Mouse (Mus musculus): Measurements from ENCODE around the gene Ogfod2. TPM values are rescaled to one million over a fixed set of nuclear protein-coding genes. Genes with fewer than 3 reads are reported as not detected.
A peak's percentile ranks its signal among the peaks of the same experiment; 100 is the strongest.

Gene Ogfod2
- total RNA-seq (2021), result 10 to 100 TPM; 37.3 to 37.8 TPM

DNA sequence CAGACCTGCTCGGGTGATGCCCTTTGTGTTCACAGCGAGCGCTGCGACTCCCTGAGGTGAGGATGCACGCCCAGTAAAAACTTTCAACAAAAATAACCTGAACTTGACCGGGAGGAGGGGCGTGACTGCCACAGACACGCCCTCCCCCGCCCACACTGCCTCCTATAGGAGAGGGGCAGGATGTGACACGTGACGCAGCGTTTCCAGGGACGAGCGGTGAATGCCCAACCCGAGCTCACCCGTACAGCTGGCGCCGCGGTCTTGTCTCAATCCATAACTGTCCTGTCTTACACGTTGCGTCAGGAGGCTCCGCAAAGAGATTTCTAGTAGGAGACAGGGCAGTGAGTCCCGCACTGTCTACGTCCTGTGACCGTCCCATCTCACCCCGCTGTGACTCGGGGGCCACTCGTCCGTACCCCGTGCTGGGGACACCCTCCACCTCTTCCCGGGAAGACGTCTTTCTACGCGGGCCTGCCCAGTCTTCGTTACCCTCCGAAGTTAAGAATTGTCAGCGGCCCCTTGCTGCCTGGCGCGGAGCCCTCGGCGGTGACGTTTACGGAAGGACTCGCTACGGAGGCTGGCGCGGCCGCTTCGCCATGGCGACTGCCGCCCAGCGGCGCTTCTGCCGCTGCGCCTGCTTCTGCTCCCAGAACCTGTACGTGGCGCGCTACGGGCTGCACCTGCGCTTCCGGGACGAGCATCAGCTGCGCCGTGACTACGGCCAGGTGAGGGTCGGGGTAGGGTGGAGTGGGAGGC is at the start of gene Ogfod2:
Ogfod2 (plus strand) TSS at position 556 of the 756 bp plus-strand sequence.
- DNase-seq (ENCODE audit: low spot score in 2 of 2), result peak; percentile 91 to 93

DNA sequence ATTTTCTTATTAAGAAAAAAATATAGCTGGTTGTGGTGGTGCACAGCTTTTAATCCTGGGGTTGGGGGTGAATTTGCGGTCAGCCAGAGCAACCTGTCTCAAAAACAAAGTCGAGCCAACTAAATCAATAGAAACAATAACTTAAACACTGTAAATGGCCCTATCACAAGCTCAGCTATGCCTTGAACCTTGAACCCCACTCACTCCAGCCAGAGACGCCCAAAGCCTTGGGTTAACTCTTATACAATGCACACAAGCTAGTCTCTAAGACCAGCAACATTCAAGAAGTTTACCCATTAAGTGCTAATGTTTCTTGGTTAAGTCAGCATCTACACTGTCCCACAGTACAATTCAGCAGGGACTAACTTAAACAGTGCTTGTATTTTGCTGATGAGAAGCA is 42.4 kb upstream of the Ogfod2 start:
- intact Hi-C loops (cut with DNase I), result no loop called here
- no peak for DNase-seq (ENCODE audit: low spot score in 2 of 2)

More for the DNA sequence above, at the start of gene Ogfod2:
- intact Hi-C loops (cut with DNase I), result no loop called here

DNA sequence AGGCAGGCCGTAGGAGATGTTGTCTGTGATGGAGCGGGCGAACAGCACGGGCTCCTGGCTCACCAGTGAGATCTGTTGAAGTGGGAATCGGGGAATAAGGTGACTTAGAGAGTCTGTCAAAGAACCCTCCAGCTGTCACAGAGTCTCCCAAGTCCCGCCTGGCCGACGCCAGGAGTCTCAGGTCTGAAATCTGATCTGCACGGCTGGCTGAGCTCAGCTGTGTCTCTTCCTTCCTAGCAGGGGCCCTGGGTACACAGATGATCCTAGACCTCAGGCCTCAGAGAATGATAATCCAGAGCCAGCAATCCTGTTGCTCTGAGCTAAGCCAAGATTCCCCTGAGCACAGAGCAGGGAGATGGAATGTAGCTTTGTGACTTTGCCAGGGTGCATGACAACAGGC is 38.4 kb upstream of the Ogfod2 start:
- DNase-seq (ENCODE audit: low spot score in 2 of 2), result no peak
- intact Hi-C loops (cut with DNase I), result no loop called here

DNA sequence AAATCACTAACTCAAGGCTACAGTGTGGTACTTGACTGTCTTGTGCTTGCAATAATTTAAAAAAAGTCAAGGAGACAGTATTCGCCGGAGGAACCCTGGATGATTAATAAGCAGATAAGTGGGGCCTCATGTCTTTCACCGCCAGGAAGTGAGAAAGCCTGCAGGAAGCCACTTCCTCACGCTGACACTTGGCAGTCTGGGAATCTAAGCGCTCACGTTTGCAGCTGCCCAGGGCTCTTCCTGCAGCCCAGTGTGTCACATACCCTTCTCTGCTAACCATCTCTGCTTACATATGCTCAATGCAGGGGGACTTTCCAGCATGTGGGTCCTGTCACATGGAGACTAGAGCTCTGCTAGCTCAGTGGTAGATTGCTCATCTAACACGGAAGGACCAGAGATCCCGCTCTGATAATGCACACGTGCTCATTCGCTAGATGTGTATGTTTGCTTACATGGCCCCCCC is 37.2 kb upstream of the Ogfod2 start:
- intact Hi-C loops (cut with DNase I), result no loop called here
- DNase-seq (ENCODE audit: low spot score in 2 of 2), result no peak

DNA sequence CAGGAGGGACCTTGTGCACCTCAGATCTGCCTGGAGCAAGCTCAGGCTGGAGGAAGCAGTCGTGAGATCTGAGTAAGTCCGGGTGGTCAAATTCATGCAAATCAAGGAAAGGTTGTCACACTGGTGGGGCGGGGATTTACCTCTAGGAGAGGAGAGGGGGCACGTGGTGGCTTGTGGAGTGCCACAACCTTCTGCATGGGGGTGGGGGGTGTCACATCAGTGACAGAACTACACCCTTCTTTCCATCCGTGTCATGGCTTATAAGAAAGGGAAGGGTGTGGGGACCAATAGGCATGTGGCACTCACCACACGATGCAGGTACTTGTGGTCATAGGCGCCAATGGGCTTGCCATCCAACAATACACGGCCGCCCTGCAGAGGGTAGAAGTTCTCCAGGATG is 36.4 kb upstream of the Ogfod2 start:
- no peak for DNase-seq (ENCODE audit: low spot score in 2 of 2)
- intact Hi-C loops (cut with DNase I), result no loop called here

DNA sequence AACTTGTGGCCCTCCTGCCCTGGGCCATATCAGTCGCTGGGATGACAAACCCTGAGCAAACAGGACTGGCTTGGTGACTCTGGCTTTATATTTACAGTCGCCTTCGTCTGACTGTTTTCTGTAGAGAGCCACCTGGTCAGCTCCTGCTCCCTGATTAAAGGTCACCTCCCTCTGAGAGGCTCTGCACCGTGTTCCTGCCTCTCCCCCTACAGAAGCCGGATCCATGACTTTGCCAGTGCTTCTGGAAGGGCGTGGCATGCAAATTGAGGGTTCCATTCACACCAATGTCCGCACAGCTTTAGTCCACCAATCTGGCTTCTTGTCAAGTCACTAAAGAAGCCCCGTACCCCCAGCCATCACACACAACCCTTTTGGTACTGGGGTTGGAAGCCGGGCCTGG is 35.5 kb upstream of the Ogfod2 start:
- DNase-seq (ENCODE audit: low spot score in 2 of 2), result no peak
- intact Hi-C loops (cut with DNase I), result no loop called here

DNA sequence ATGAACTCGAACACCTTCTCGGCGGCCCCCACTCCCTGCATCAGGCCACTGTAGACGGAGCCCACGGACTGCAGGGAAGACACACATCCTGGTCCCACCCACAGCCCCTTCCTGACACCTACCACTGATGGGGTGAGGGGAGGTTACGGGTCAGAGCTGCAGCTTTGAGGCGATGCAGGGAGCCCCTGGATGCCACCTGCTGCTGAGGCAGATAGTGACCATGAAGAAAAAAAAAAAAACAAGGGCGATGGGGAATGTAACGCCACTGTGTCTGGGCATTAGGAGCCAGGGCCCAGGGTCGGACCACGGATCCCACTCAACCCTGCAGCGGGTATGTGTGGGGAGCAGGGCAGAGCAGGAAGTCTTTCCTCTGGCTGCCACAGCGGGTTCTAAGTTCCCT is 34.9 kb upstream of the Ogfod2 start:
- intact Hi-C loops (cut with DNase I), result no loop called here
- no peak for DNase-seq (ENCODE audit: low spot score in 2 of 2)

DNA sequence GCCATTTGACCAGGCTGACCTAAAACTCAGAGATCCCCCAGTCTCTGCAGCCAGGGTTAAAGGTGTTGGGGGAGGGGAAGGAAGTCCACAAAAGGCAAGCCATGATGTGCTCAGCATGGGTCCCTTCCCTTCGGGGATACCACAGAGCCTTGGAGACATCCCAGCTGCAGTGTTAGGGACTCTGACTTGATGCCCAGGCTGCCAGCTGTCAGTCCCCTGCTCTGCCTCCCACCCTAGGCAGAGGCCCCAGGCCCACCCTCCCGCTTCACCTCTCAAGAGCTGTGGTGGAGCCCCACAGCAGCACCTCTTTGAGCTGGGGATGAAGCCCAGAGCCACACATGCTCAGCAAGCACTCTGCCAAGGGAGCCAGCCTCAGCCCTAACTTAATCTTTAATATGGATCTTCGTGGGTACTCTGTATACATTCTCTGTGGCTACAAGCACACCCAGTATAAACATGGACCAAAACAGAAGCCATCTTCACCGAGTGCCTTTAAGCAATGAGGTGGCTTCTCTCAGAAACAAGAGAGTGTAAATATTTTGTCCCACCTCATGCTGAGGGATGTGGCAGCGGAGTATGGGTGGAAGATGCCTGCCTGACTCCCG is 34.1 kb upstream of the Ogfod2 start:
- intact Hi-C loops (cut with DNase I), result no loop called here

DNA sequence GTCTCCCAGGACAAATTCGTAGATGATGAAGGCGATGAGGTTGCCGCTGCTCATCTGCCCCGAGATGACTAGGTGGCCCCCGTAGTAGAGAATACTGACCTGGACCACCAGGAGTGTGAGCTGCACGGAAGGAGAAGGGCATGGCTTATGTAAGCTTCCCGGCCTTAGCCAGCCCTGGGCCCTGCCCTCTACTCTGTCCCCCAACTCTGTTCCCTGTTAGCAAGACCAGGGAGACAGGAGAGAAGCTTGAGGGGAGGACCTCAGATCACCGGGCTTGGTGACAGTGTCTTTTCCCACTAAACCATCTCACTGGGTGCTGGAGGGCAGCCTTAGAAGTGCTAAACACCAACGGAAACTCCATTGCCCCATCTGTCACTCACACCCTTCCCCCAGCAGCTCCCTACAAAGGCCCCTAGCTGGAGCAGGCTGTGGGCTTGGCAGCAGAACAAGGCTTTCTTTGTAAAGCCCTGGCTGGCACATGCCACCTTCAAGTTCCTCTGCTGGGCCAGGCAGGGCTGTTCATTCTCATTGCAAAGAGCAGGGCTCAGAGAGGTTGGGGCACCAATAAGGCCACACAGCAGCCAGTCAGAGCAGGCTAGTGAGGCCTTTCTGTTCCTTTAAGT is 33.2 kb upstream of the Ogfod2 start:
- intact Hi-C loops (cut with DNase I), result no loop called here
- DNase-seq (ENCODE audit: low spot score in 2 of 2), result peak; percentile 51 to 58

More for the DNA sequence above, 34.1 kb upstream of the Ogfod2 start:
- DNase-seq (ENCODE audit: low spot score in 2 of 2), result no peak

DNA sequence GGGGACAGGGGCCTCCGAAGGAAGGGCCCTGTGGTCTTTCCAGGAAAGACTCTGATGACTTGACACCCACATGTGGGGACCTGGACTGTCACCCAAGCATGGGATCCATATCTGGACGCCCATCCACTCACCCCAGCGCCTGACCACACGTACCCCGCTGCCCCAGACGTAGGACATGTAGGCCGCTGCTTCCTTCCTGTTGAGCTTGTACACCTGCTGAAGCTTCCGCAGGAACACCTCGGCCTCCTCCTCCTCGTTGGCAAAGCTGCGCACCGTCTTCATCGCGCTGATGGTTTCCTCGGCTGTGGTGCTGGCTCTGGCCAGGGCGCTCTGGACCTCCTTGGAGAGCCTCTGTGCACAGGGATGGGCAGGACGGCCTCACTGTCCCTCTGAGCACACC is 32.2 kb upstream of the Ogfod2 start:
- intact Hi-C loops (cut with DNase I), result no loop called here

DNA sequence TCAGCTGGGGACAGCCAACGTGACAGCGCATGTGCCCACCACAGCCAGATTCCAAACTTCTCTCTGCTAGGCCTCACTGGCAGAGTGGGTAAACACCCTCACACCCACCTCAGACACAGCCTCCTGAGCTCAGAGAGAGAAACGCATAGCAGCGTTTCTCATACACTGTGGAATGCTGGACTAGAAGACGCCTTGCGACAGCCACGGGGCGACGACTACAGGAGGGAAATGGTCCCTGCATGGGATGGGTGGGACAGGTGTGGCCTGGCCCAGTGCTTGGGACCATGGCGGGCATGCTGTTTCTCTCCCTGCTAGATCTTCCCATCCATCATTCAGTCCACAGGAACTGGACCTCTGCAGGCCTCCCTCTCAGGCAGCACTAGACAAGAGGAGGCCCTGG is 29.6 kb upstream of the Ogfod2 start:
- intact Hi-C loops (cut with DNase I), result no loop called here
- no peak for DNase-seq (ENCODE audit: low spot score in 2 of 2)

More for the DNA sequence above, 32.2 kb upstream of the Ogfod2 start:
- no peak for DNase-seq (ENCODE audit: low spot score in 2 of 2)

DNA sequence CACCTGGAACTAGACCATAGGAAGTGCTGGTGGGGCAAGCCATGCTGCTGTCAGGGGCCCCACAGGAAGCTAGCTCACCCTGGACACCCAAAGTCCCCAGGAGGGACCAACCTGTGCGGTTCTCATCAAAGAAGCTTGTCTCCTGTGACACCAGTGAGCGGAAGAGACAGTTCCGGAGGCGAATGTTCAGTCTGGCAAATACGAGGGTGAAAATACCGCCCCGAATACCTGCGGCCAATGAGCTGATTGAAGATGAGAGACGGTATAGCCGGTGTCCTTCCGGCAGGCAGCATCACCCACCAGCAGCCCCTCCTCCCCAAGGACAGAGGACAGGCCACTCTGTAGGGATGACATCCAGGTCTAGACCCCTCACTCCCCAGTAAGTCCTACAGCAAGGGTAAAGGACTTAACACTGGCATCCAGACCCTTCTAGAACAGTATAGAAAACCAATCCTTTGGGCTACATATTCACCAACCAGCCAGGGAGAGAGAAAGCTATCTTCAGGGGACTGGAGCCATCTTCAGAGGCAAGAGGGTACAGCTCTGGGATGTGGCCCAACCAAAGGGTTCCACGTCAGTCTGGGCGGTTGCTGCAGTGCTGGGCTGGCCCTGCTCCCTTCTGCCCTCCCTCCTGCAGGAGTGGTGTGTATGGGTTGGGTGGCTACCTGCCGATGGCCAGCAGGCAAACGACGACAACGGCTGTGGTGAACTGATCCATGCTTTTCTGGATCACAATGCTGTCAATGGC is 29.0 kb upstream of the Ogfod2 start:
- DNase-seq (ENCODE audit: low spot score in 2 of 2), result no peak
- intact Hi-C loops (cut with DNase I), result no loop called here

DNA sequence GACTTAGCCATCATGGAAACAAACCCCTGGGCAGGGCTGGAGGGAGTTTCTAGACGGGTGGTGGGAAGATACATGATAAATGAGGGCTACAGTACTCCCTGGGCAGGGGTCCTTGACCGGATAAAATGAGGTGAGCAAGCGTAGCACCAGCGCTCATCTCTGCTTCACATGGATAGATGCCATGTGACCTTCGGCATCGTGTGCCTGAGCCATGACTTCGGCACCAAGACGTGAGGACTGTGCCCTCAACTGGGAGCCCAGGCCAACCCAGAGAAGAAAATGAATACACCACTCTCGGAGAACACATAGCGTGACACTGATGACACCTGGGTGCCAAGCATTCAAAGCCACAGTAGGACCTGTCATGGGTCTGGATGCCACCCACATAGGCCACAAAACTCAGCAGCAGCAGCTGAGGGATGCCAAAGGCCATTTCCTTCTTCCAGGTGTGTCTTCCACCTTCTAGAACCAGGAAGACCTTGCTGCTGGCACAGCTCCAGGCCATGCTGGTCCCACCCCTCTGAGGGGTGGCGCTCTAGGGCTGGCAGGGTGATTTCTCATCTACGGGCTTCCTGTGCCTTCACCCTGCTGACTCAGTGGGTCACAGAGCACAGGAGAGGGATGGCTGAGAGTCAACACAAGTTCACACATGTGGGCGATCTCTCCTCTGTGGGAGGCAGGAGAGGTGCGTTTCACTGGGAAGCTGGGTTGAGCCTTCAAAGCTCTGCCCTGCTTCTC is 28.1 kb upstream of the Ogfod2 start:
- intact Hi-C loops (cut with DNase I), result loop anchor here (2.0 kb wide), 1 partner anchor 137 kb away; no protein-coding TSS in a partner anchor

DNA sequence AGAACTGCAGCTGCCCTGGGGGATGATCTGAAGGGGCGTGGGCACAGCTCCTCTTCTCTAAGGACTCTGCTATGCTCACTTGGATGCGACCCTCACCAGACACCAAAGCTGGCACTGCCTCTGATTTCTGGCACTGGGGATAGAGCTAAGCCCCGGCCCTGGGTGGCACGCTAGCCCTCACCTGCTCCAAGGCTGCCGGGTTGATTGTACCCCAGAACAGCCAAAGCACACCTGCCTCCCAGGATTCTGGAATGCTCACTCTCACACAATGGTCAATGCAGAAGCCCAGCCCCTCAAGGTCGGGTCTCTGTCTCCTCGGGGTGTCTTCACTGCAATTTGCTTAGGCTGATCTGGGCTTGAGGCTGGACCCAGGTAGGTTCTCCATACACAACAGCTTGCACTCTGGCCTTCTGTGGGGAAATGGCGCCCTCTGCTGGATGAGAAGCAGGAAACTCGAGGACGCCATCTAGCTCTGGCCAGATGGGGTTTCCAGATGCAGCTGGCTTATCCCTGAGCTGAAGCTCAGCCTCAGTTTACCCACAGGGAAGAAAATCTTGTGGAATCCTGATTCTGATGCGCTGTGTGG is 27.4 kb upstream of the Ogfod2 start:
- peak; percentile 79 to 81 for DNase-seq (ENCODE audit: low spot score in 2 of 2)
- intact Hi-C loops (cut with DNase I), result loop anchor here (1.0 to 5.0 kb wide), 3 partner anchors 42 to 138 kb away; no protein-coding TSS in a partner anchor

More for the DNA sequence above, 28.1 kb upstream of the Ogfod2 start:
- no peak for DNase-seq (ENCODE audit: low spot score in 2 of 2)

DNA sequence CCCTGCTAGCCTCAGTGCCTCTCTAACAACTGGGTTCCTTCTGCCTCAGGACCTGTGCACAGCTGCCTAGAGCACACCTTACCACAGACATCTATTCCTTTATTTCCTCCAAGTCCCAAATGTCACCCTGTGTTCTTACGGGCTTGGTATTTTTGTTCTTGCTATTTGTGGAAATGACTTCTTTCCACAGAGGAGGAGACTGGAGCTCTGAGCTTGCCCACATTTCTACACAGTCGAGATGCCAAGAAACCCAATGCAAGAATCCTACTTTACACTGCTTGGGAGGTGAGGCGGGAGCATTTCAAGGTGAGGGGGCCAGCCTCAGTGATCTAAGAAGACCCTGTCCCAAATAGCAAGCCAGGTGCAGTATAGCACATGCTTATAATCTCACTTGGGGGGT is 26.6 kb upstream of the Ogfod2 start:
- no peak for DNase-seq (ENCODE audit: low spot score in 2 of 2)

DNA sequence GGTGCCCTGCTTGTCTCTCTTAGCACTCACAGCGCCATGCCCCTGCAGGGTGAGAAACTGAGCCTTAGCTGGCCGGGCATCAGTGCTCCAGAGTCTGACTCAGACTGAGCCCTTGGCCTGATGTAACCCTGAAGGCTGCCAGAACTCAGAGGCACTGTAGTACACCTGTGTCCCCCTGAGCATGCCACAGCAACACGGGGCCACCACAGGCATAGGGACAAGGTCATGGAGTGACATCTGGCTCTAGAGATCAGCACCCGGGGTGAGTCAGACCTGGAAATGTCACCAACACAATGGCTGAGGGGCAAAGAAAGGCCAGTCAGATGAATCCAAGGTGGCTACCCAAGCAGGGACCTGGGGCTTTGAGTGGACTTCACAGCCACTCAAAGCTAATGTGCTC is 25.2 kb upstream of the Ogfod2 start:
- intact Hi-C loops (cut with DNase I), result loop anchor here (5.0 kb wide), 1 partner anchor 45 kb away; no protein-coding TSS in a partner anchor
- DNase-seq (ENCODE audit: low spot score in 2 of 2), result no peak

More for the DNA sequence above, 26.6 kb upstream of the Ogfod2 start:
- intact Hi-C loops (cut with DNase I), result loop anchor here (1.0 to 5.0 kb wide), 3 partner anchors 43 to 139 kb away; no protein-coding TSS in a partner anchor

DNA sequence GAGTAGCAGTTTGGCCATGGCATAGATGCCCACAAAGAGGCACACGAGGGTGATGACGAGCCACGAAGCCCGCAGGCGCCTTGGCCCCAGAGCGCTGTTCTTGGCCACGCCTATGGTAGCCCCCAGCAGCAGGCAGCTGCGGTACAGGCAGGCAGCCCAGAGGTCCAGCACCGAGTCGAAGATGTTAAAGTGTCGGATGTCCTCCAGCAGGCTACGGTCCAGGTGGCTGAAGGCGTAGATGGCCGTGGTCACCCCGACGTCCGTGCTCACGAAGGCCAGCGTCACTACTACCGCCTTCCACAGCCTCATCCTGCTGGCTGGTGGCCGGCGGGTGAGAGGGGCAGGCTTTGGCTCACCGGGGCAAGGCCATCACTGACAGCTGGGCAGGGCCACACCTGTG is 22.2 kb upstream of the Ogfod2 start:
- no peak for DNase-seq (ENCODE audit: low spot score in 2 of 2)
- intact Hi-C loops (cut with DNase I), result loop anchor here (5.0 kb wide), 1 partner anchor 48 kb away; no protein-coding TSS in a partner anchor

DNA sequence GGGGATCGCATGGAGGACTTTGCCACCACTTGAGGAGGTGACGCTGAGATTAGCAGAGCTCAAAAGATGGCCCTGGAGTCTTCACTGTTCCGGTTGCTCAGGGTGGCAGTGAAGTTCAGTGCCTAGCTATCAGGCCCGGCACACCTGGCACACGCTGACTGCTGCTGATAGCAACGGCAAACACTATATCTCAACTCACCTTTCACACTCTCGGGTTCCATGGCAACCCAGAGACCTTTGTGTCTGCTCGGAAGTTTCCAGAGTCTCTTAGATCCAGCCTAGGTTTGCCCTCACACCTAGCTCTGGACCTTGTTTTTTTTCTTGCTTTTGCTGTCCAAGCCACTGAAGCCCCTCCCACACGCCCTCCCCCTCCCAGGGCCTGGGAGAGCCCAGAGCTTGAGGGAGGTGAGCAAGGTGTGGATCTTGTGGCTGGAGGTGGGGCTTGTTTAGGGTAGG is 20.1 kb upstream of the Ogfod2 start:
- intact Hi-C loops (cut with DNase I), result no loop called here
- DNase-seq (ENCODE audit: low spot score in 2 of 2), result no peak
